Mouse (Mus musculus): ENCODE data around the gene Adm2. TPM values are rescaled to one million over a fixed set of nuclear protein-coding genes. Genes with fewer than 3 reads are reported as not detected.
A peak's percentile ranks its signal among the peaks of the same experiment; 100 is the strongest.

Gene Adm2
- total RNA-seq, 2 experiments from 2014 or later, result not detected

DNA sequence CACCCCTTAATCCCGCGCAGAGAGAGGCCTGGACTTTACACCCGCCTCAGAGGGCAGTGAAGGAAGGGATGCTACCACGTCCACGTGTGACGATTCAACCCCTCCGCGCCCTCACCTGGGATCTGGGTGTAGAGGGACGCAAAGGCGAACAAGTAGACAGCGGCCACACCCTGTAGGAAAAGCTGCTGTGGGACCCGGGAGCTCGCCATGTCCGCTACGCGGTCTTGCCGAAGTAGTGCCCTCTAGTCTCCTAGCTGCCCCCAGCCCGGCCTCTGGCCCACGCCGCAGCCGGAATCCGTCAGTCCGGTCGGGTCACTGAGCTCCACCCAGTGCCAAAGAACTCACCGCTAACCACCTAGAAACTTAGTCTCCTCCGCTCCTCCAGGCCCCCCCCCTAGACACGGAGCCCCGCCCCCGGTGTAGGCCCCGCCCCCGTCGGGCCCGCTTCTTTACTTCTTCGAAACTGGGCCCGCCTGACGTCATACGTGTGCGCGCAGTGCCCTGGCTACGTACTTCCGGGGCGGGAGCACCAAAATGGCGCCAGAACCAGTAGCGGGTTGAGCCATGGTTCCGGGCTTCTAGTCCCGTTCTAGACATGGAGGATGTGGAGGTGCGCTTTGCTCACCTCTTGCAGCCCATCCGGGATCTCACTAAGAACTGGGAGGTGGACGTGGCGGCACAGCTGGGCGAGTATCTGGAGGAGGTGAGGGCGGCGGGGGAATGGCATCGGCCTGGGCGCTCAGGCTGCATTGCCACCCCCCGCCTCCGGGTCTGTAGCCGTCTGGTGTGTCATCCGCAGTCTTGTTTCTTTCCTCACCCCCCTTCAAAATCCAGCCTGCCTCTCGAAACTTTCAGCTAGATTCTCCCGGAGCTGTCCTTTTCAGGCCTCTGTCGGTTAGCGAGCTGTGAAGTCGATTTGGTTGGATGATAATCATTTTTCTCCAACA lies 33.0 kb downstream of the Adm2 start, which contains the start of the genes Lmf2 and Ncaph2:
TSS of gene Lmf2 (minus strand) at position 419 of the 947 bp plus-strand sequence.
TSS of gene Ncaph2 (plus strand) at position 479 of the 947 bp plus-strand sequence.
- peak; percentile 96 to 99 for DNase-seq

DNA sequence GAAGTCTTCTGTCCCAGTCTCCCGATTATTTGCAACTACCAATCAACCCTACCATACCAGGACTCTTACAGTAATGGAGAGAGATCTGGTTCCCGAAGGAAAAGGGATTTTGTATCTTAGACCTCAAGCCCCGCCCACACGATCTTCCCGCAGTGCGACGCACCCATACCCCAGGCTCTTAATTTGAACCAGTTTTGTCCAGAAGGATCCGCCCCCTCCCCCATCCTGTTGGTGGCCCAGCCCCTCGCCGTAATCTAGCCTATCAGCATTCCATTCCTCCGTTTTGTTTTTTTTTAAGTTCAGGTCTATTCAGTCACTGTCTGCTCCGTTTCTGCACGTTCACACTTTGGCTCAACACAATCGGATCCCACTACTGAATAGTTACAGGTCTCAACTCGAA lies 33.9 kb downstream of the Adm2 start:
- DNase-seq, result peak; percentile 42 to 43

DNA sequence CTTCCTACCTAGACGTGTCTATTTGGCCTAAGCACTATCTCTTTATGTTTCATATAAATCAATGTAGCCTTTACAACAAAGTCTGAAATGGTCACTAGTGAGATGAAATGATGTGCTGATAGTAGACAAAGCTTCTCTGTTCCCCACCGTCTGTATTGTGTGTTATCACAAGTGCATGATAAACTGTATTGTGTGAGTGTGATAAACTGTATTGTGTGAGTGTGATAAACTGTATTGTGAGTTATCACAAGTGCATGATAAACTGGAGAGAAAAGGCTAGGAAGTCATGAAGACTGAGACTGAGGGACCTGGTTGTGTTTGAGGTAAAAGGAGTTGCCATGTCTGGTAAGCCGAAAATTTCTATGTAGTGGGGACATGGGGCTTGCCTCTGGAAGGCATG lies 36.3 kb downstream of the Adm2 start:
- DNase-seq, result no peak

GRCm38 (mm10) chr15:89363051-89363450 lies 40.5 kb downstream of the Adm2 start:
- DNase-seq, result no peak

GRCm38 (mm10) chr15:89365141-89365551 lies 42.6 kb downstream of the Adm2 start:
- DNase-seq, result no peak

DNA sequence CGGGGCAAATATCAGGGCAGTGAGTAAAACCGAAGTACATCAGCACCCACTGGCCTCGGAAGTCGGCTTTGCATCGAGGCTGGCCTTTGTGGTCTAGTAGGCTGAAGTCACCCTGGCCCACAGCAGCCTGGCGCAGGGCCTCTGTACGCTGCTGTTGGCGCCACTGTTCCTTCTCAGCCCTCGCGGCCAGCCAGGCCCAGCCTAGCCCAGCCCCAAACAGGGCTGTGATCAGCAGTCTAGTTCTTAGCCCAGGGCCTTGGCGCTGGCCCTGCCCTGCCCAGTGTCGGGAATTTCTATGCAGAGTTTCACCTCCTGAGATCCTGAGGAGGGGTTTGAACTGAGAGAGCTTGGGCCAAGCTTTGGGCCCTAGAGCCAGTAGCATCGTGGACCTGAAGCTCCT lies 49.5 kb downstream of the Adm2 start:
- DNase-seq, result no peak

DNA sequence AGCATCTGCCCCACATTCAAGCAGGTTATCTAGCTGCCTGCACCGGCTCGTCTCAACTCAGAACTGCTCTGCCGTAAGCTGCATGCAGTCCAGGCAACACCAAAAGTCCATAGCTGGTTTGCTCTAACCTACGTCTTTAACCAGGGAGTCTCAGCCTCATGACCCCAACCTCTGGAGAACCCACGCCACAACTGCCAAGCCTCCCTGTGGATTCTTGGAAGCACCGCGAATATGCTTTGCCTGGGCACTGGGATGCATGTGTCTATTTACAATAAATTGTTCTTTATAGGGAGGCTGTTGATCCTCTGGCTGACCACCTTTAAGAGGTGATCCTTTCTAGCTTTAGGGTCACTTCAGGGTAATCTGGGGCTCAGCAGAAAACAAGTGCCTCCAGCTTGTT lies 50.0 kb downstream of the Adm2 start:
- no peak for DNase-seq

- DNase-seq, result peak; percentile 88 to 91
Measured at GRCm38 (mm10) chr15:89373027-89373761, 50.7 kb downstream of the Adm2 start.

- DNase-seq, result peak; percentile 92 to 97
Measured at GRCm38 (mm10) chr15:89373762-89374248, 51.3 kb downstream of the Adm2 start, which contains the start of gene Sco2. Gene Sco2, minus strand, starts transcription at chr15:89373846.

Small RNA genes within 50 kb of the gene (microRNA-seq; reads per million reads assigned to microRNA genes)
- gene Mir6959, result 0 to 0.81 reads per million in 2 experiments

Other genes starting within 250 kb of the Adm2 start
- 10 to 100 TPM; 46.6 to 56.5 TPM for gene Trabd, start 247.6 kb upstream of the Adm2 start, total RNA-seq (2021)
- gene Selenoo, start 233.6 kb upstream of the Adm2 start, total RNA-seq (2021), result 10 to 100 TPM; 16.1 to 16.5 TPM
- gene Tubgcp6, start 199.6 kb upstream of the Adm2 start, total RNA-seq (2021), result 1 to 10 TPM; 7.4 to 8.5 TPM
- gene Hdac10, start 194.0 kb upstream of the Adm2 start, total RNA-seq (2021), result 1 to 10 TPM; 6.3 to 7.4 TPM
- gene Mapk12, start 182.0 kb upstream of the Adm2 start, total RNA-seq (2021), result 10 to 100 TPM; 24.4 to 24.8 TPM
- 1 to 10 TPM; 2.7 to 3.0 TPM for gene Mapk11, start 173.1 kb upstream of the Adm2 start, total RNA-seq (2021)
- 10 to 100 TPM; 76.7 to 83.5 TPM for gene Plxnb2, start 141.9 kb upstream of the Adm2 start, total RNA-seq (2021)
- 1 to 10 TPM; 8.3 to 9.6 TPM for gene Dennd6b, start 126.2 kb upstream of the Adm2 start, total RNA-seq (2021)
- gene Ppp6r2, start 111.2 kb upstream of the Adm2 start, total RNA-seq (2021), result 10 to 100 TPM; 75.1 to 76.9 TPM
- gene Sbf1, start 7.4 kb upstream of the Adm2 start, total RNA-seq (2021), result 10 to 100 TPM; 57.6 to 57.8 TPM
- gene Miox, start 11.7 kb downstream of the Adm2 start, total RNA-seq (2021), result not detected
- 10 to 100 TPM; 25.8 to 26.1 TPM for gene Lmf2, start 32.9 kb downstream of the Adm2 start, total RNA-seq (2021)
- gene Ncaph2, start 33.0 kb downstream of the Adm2 start, total RNA-seq (2021), result 10 to 100 TPM; 50.7 to 62.9 TPM
- gene Sco2, start 51.1 kb downstream of the Adm2 start, total RNA-seq (2021), result 10 to 100 TPM; 29.0 to 30.9 TPM
- under 1 TPM; 0.49 to 0.50 TPM for gene Tymp, start 54.3 kb downstream of the Adm2 start, total RNA-seq (2021)
- gene Odf3b, start 56.6 kb downstream of the Adm2 start, total RNA-seq (2021), result 1 to 10 TPM in 1 of 2 experiments, under 1 TPM in 1; 0.72 to 1.7 TPM
- gene Klhdc7b, start 62.2 kb downstream of the Adm2 start, total RNA-seq (2021), result not detected
- gene Syce3, start 87.8 kb downstream of the Adm2 start, total RNA-seq (2021), result not detected
- gene Cpt1b, start 103.1 kb downstream of the Adm2 start, total RNA-seq (2021), result 100 to 1,000 TPM; 559 to 601 TPM
- 1 to 10 TPM; 1.3 to 1.6 TPM for gene C730034F03Rik, start 106.9 kb downstream of the Adm2 start, total RNA-seq (2021)
- 1 to 10 TPM; 4.6 to 5.0 TPM for gene Gm44502, start 107.0 kb downstream of the Adm2 start, total RNA-seq (2021)
- gene Chkb, start 107.2 kb downstream of the Adm2 start, total RNA-seq (2021), result 10 to 100 TPM; 44.8 to 55.0 TPM
- under 1 TPM; 0.07 to 0.33 TPM for gene Mapk8ip2, start 131.2 kb downstream of the Adm2 start, total RNA-seq (2021)
- gene Arsa, start 154.7 kb downstream of the Adm2 start, total RNA-seq (2021), result 10 to 100 TPM; 12.5 to 15.2 TPM
- 10 to 100 TPM; 35.9 to 40.4 TPM for gene Shank3, start 176.9 kb downstream of the Adm2 start, total RNA-seq (2021)
- gene Acr, start 245.6 kb downstream of the Adm2 start, total RNA-seq (2021), result under 1 TPM in 1 of 2 experiments, not detected in 1; 0.35 TPM